Mouse (Mus musculus) cortical plate, adult 2 months (tissue): ENCODE results near the gene Lbr. TPM values are rescaled to one million over a fixed set of nuclear protein-coding genes. Genes with fewer than 3 reads are reported as not detected.
A peak's percentile ranks its signal among the peaks of the same experiment; 100 is the strongest.

Experiments used
- H3K27ac ChIP-seq: fragments of 200-500 bp; 2 replicates; pipeline ENCODE4 v1.5.1; 2012; ENCODE audit warnings: low read length, control low read depth, inconsistent platforms; ENCODE audit not compliant: insufficient read depth
- H3K4me1 ChIP-seq: fragments of 200-500 bp; 2 replicates; pipeline ENCODE4 v1.6.1; 2011; ENCODE audit warnings: low read length; ENCODE audit not compliant: control insufficient read depth, insufficient read depth
- H3K4me3 ChIP-seq: fragments of 200-500 bp; 2 replicates; pipeline ENCODE4 v1.5.1; 2011; ENCODE audit warnings: mild to moderate bottlenecking, low read length, control low read depth; ENCODE audit not compliant: insufficient read depth
- CTCF ChIP-seq: fragments of 200-500 bp; IDR thresholded peaks from 2 replicates; pipeline ENCODE4 v1.5.1; 2011; ENCODE audit warnings: mild to moderate bottlenecking, control low read depth, low read length; ENCODE audit not compliant: insufficient read depth; ENCODE audit errors: extremely low read depth
- POLR2A ChIP-seq: fragments of 200-500 bp; IDR thresholded peaks from 2 replicates; pipeline ENCODE4 v1.6.1; 2011; ENCODE audit warnings: mild to moderate bottlenecking, low read length, control low read depth; ENCODE audit not compliant: insufficient read depth; ENCODE audit errors: extremely low read depth
- polyA plus RNA-seq: library from polyadenylated mRNA; depleted of rRNA; stranded (reverse); fragments of >200 nt; gene quantifications from 2 replicates; pipeline ENCODE4 v1.2.3, GENCODE M21; 2012

The Lbr gene
- polyA plus RNA-seq, 1 experiment, result 12.6 TPM

- no peak overlapping the region for H3K27ac ChIP-seq
- H3K4me3 ChIP-seq, result no peak overlapping the region
- 0 out of 2 replicates have a peak, but pooled peaks cover 1% of the 10 kb centered on the region for H3K4me1 ChIP-seq
- TF ChIP-seq CTCF, result no peak
- no peak for TF ChIP-seq POLR2A
These were observed 10.4 kb upstream of the Lbr start for GRCm38 (mm10) chr1:181853081-181853736.

GRCm38 (mm10) chr1:181852466-181852865, 9.6 kb upstream of the Lbr start:
- TF ChIP-seq CTCF (no peak), POLR2A (no peak)
- Histone ChIP-seq H3K4me3 (peak overlapping the region; percentile 17; the same call in 1 of the 2 replicates), H3K4me1 (0 out of 2 replicates have a peak, but pooled peaks cover 1% of the 10 kb centered on the region), H3K27ac (no peak overlapping the region)

- Histone ChIP-seq H3K4me3 (no peak overlapping the region), H3K27ac (no peak overlapping the region), H3K4me1 (0 out of 2 replicates have a peak, but pooled peaks cover 1% of the 10 kb centered on the region)
- no peak for TF ChIP-seq CTCF
- no peak for TF ChIP-seq POLR2A
These were observed 8.9 kb upstream of the Lbr start for GRCm38 (mm10) chr1:181851521-181852310.

- TF ChIP-seq POLR2A, result no peak
- no peak for TF ChIP-seq CTCF
- no peak overlapping the region for H3K27ac ChIP-seq
- 0 out of 2 replicates have a peak, but pooled peaks cover 1% of the 10 kb centered on the region for H3K4me1 ChIP-seq
- H3K4me3 ChIP-seq, result no peak overlapping the region
These were observed 7.6 kb upstream of the Lbr start for GRCm38 (mm10) chr1:181850441-181850840.

GRCm38 (mm10) chr1:181848210-181848609, 5.4 kb upstream of the Lbr start:
- TF ChIP-seq POLR2A, result no peak
- no peak for TF ChIP-seq CTCF
- Histone ChIP-seq H3K27ac (no peak overlapping the region), H3K4me1 (0 out of 2 replicates have a peak, but pooled peaks cover 1% of the 10 kb centered on the region), H3K4me3 (no peak overlapping the region)

- TF ChIP-seq CTCF (no peak), POLR2A (no peak)
- no peak overlapping the region for H3K27ac ChIP-seq
- 0 out of 2 replicates have a peak, but pooled peaks cover 1% of the 10 kb centered on the region for H3K4me1 ChIP-seq
- no peak overlapping the region for H3K4me3 ChIP-seq
These were observed 4.5 kb upstream of the Lbr start for GRCm38 (mm10) chr1:181847396-181847795.

GRCm38 (mm10) chr1:181845767-181846166, 2.9 kb upstream of the Lbr start:
- H3K27ac ChIP-seq, result no peak overlapping the region
- no peak overlapping the region for H3K4me3 ChIP-seq
- H3K4me1 ChIP-seq, result no peaks in the 10 kb centered on the region
- TF ChIP-seq CTCF (no peak), POLR2A (no peak)

GRCm38 (mm10) chr1:181844874-181845547, 2.2 kb upstream of the Lbr start:
- H3K4me1 ChIP-seq, result no peaks in the 10 kb centered on the region; the same call in 1 of the 2 replicates
- no peak overlapping the region for H3K27ac ChIP-seq
- no peak overlapping the region for H3K4me3 ChIP-seq
- no peak for TF ChIP-seq POLR2A
- TF ChIP-seq CTCF, result no peak

GRCm38 (mm10) chr1:181841864-181842672, 778 bp downstream of the Lbr start:
- Histone ChIP-seq H3K4me1 (peaks cover 2% of the 10 kb centered on the region; the same call in 1 of the 2 replicates), H3K27ac (peak overlapping the region; percentile 74), H3K4me3 (peak overlapping the region; percentile 61)
- TF ChIP-seq CTCF (no peak), POLR2A (peak; percentile 79)
